Comparison of ENCODE assay signal across 8 mouse cellular contexts in genomic region chr17:55956591-55956990, GRCm38 (mm10). TPM values are rescaled to one million over a fixed set of nuclear protein-coding genes. Genes with fewer than 3 reads are reported as not detected.
DNase-seq lines count a peak whose midpoint lies in the region; ATAC-seq and TF ChIP-seq lines count a peak whose summit lies in the region.

No protein-coding gene starts in this region.

- H3K4me1 ChIP-seq in kidney, postnatal 0 days (replicated peaks; ENCODE audit: insufficient read depth, low read length): peaks cover 10% of the 10 kb centered on the region
- H3K4me1 ChIP-seq in embryonic facial prominence, embryonic 13.5 days: peaks cover 30% of the 10 kb centered on the region
- peaks cover 28% of the 10 kb centered on the region for H3K4me1 ChIP-seq in hindbrain, embryonic 14.5 days (replicated peaks; ENCODE audit: control insufficient read depth, insufficient read depth, low read length)
- H3K4me1 ChIP-seq in midbrain, embryonic 13.5 days (replicated peaks): peaks cover 37% of the 10 kb centered on the region

- 0 out of 2 replicates have a peak overlapping the region, but pooled peaks have one; percentile 14 for H3K9ac ChIP-seq in kidney, postnatal 0 days (ENCODE audit: low read depth, low read length)
- peak overlapping the region; percentile 66 for H3K9ac ChIP-seq in embryonic facial prominence, embryonic 13.5 days
- H3K9ac ChIP-seq in hindbrain, embryonic 14.5 days: peak overlapping the region; percentile 65
- H3K9ac ChIP-seq in midbrain, embryonic 13.5 days (replicated peaks): peak overlapping the region; percentile 67

- no peak for TF ChIP-seq CTCF in kidney, postnatal 0 days (IDR thresholded peaks at IDR 0.05; ENCODE audit: low read depth)

- H3K4me3 ChIP-seq in kidney, postnatal 0 days (replicated peaks; ENCODE audit: low read depth, low read length): peak overlapping the region; percentile 28; the same call in 1 of the 2 replicates
- peak overlapping the region; percentile 49 for H3K4me3 ChIP-seq in embryonic facial prominence, embryonic 13.5 days
- H3K4me3 ChIP-seq in hindbrain, embryonic 14.5 days (replicated peaks; ENCODE audit: low read length): peak overlapping the region; percentile 46
- peak overlapping the region; percentile 48 for H3K4me3 ChIP-seq in midbrain, embryonic 13.5 days (replicated peaks)

- H3K9me3 ChIP-seq in kidney, postnatal 0 days (replicated peaks; ENCODE audit: low read length): no peaks in the 10 kb centered on the region
- no peaks in the 10 kb centered on the region for H3K9me3 ChIP-seq in embryonic facial prominence, embryonic 13.5 days
- no peaks in the 10 kb centered on the region for H3K9me3 ChIP-seq in hindbrain, embryonic 14.5 days (ENCODE audit: control insufficient read depth, low read length)
- H3K9me3 ChIP-seq in midbrain, embryonic 13.5 days: no peaks in the 10 kb centered on the region

- H3K36me3 ChIP-seq in kidney, postnatal 0 days (ENCODE audit: insufficient read depth, low read length): no peaks in the 10 kb centered on the region
- peaks cover 9% of the 10 kb centered on the region for H3K36me3 ChIP-seq in embryonic facial prominence, embryonic 13.5 days
- no peaks in the 10 kb centered on the region; the same call in 1 of the 2 replicates for H3K36me3 ChIP-seq in hindbrain, embryonic 14.5 days (replicated peaks; ENCODE audit: control insufficient read depth, insufficient read depth)
- peaks cover 5% of the 10 kb centered on the region for H3K36me3 ChIP-seq in midbrain, embryonic 13.5 days

- no peak for DNase-seq in kidney, postnatal 0 days (ENCODE audit: low spot score)
- DNase-seq in kidney, adult 18-20 months: no peak
- no peak for DNase-seq in hindbrain, embryonic 14.5 days (ENCODE audit: low spot score)
- no peak for DNase-seq in right cerebral cortex, adult 18-20 months
- DNase-seq in adrenal gland, postnatal 36 days: no peak

- H3K4me2 ChIP-seq in kidney, postnatal 0 days (ENCODE audit: low read length): peak overlapping the region; percentile 66
- H3K4me2 ChIP-seq in embryonic facial prominence, embryonic 13.5 days: peak overlapping the region; percentile 82
- H3K4me2 ChIP-seq in hindbrain, embryonic 14.5 days (replicated peaks): peak overlapping the region; percentile 71
- H3K4me2 ChIP-seq in midbrain, embryonic 13.5 days (replicated peaks): peak overlapping the region; percentile 59

- H3K27ac ChIP-seq in kidney, postnatal 0 days: no peak overlapping the region
- no peak overlapping the region for H3K27ac ChIP-seq in embryonic facial prominence, embryonic 13.5 days
- H3K27ac ChIP-seq in hindbrain, embryonic 14.5 days: peak overlapping the region; percentile 75
- H3K27ac ChIP-seq in midbrain, embryonic 13.5 days: peak overlapping the region; percentile 57

- 39% methylated on average over 6 of the region's 6 CpGs for WGBS in kidney, postnatal 0 days
- WGBS in embryonic facial prominence, embryonic 13.5 days: 42% methylated on average over 6 of the region's 6 CpGs
- 37% methylated on average over 6 of the region's 6 CpGs for WGBS in hindbrain, embryonic 14.5 days
- 34% methylated on average over 6 of the region's 6 CpGs for WGBS in midbrain, embryonic 13.5 days

- H3K27me3 ChIP-seq in kidney, postnatal 0 days (ENCODE audit: insufficient read depth, low read length): no peaks in the 10 kb centered on the region
- H3K27me3 ChIP-seq in embryonic facial prominence, embryonic 13.5 days: peaks cover 22% of the 10 kb centered on the region
- H3K27me3 ChIP-seq in hindbrain, embryonic 14.5 days (ENCODE audit: control insufficient read depth, insufficient read depth, low read length): peaks cover 5% of the 10 kb centered on the region; the same call in 1 of the 2 replicates
- peaks cover 19% of the 10 kb centered on the region for H3K27me3 ChIP-seq in midbrain, embryonic 13.5 days

- no peak for ATAC-seq in kidney, postnatal 0 days (replicated peaks; ENCODE audit: low FRiP score, low read depth)
- no peak for ATAC-seq in embryonic facial prominence, embryonic 13.5 days (ENCODE audit: insufficient number of reproducible peaks, insufficient read depth, low FRiP score, low TSS enrichment, low read depth)
- no peak for ATAC-seq in hindbrain, embryonic 14.5 days (ENCODE audit: low FRiP score)
- ATAC-seq in midbrain, embryonic 13.5 days: no peak
- no peak for ATAC-seq in megakaryocyte progenitor cell, adult 5-6 weeks (replicated peaks; ENCODE audit: poor library complexity)

RNA-seq across cellular contexts. Expression of gene Yju2, which starts 2.3 kb away (rescaled TPM):
- 21.1 and 22.4 TPM in 2 replicates for polyA plus RNA-seq in kidney, postnatal 0 days (2015; fragmentation: Nextera tagmentation; extraction: Ambion mirVana)
- polyA plus RNA-seq in embryonic facial prominence, embryonic 13.5 days (2015; fragmentation: Nextera tagmentation; extraction: Ambion mirVana): 27.0 and 29.5 TPM in 2 replicates
- polyA plus RNA-seq in hindbrain, embryonic 14.5 days (2014; fragmentation: Nextera tagmentation; extraction: Ambion mirVana): 15.9 and 18.1 TPM in 2 replicates
- 27.9 and 28.2 TPM in 2 replicates for polyA plus RNA-seq in midbrain, embryonic 13.5 days (2015; fragmentation: Nextera tagmentation; extraction: Ambion mirVana)
- total RNA-seq in adrenal gland, postnatal 36 days (2021): 10 to 100 TPM; 13.1 to 15.8 TPM
- 7.4 and 11.0 TPM in 2 replicates for total RNA-seq in megakaryocyte progenitor cell, adult 5-6 weeks (2015)
- 21.8 and 23.3 TPM in 2 replicates for total RNA-seq in megakaryocyte progenitor cell, adult 5-6 weeks (2017)

RNA-seq across cellular contexts. Expression of gene Ebi3, which starts 4.2 kb away (rescaled TPM):
- polyA plus RNA-seq in kidney, postnatal 0 days (2015; fragmentation: Nextera tagmentation; extraction: Ambion mirVana): 1.6 and 1.8 TPM in 2 replicates
- polyA plus RNA-seq in embryonic facial prominence, embryonic 13.5 days (2015; fragmentation: Nextera tagmentation; extraction: Ambion mirVana): 1.3 and 1.9 TPM in 2 replicates
- 5.6 and 8.1 TPM in 2 replicates for polyA plus RNA-seq in hindbrain, embryonic 14.5 days (2014; fragmentation: Nextera tagmentation; extraction: Ambion mirVana)
- polyA plus RNA-seq in midbrain, embryonic 13.5 days (2015; fragmentation: Nextera tagmentation; extraction: Ambion mirVana): 4.7 and 5.1 TPM in 2 replicates
- total RNA-seq in adrenal gland, postnatal 36 days (2021): 1 to 10 TPM; 1.1 to 1.5 TPM
- 14.4 and 20.5 TPM in 2 replicates for total RNA-seq in megakaryocyte progenitor cell, adult 5-6 weeks (2015)
- 13.8 and 17.7 TPM in 2 replicates for total RNA-seq in megakaryocyte progenitor cell, adult 5-6 weeks (2017)

RNA-seq across cellular contexts. Expression of gene Zfp119b, which starts 7.3 kb away (rescaled TPM):
- polyA plus RNA-seq in kidney, postnatal 0 days (2015; fragmentation: Nextera tagmentation; extraction: Ambion mirVana): 8.1 and 10.6 TPM in 2 replicates
- polyA plus RNA-seq in embryonic facial prominence, embryonic 13.5 days (2015; fragmentation: Nextera tagmentation; extraction: Ambion mirVana): 5.8 and 7.2 TPM in 2 replicates
- polyA plus RNA-seq in hindbrain, embryonic 14.5 days (2014; fragmentation: Nextera tagmentation; extraction: Ambion mirVana): 9.4 and 10.5 TPM in 2 replicates
- 9.4 and 9.5 TPM in 2 replicates for polyA plus RNA-seq in midbrain, embryonic 13.5 days (2015; fragmentation: Nextera tagmentation; extraction: Ambion mirVana)
- 1 to 10 TPM; 3.3 to 4.0 TPM for total RNA-seq in adrenal gland, postnatal 36 days (2021)
- 3.8 and 5.5 TPM in 2 replicates for total RNA-seq in megakaryocyte progenitor cell, adult 5-6 weeks (2015)
- total RNA-seq in megakaryocyte progenitor cell, adult 5-6 weeks (2017): 4.8 and 5.2 TPM in 2 replicates

RNA-seq across cellular contexts. Expression of gene Shd, which starts 13.7 kb away (rescaled TPM):
- polyA plus RNA-seq in kidney, postnatal 0 days (2015; fragmentation: Nextera tagmentation; extraction: Ambion mirVana): 54.2 and 56.6 TPM in 2 replicates
- 35.2 and 35.5 TPM in 2 replicates for polyA plus RNA-seq in embryonic facial prominence, embryonic 13.5 days (2015; fragmentation: Nextera tagmentation; extraction: Ambion mirVana)
- 149 and 167 TPM in 2 replicates for polyA plus RNA-seq in hindbrain, embryonic 14.5 days (2014; fragmentation: Nextera tagmentation; extraction: Ambion mirVana)
- 181 and 184 TPM in 2 replicates for polyA plus RNA-seq in midbrain, embryonic 13.5 days (2015; fragmentation: Nextera tagmentation; extraction: Ambion mirVana)
- total RNA-seq in adrenal gland, postnatal 36 days (2021): under 1 TPM; 0.50 to 0.99 TPM
- 0.39 and 0.98 TPM in 2 replicates for total RNA-seq in megakaryocyte progenitor cell, adult 5-6 weeks (2015)
- total RNA-seq in megakaryocyte progenitor cell, adult 5-6 weeks (2017): not detected in 2 replicates

RNA-seq across cellular contexts. Expression of gene Fsd1, which starts 29.7 kb away (rescaled TPM):
- polyA plus RNA-seq in kidney, postnatal 0 days (2015; fragmentation: Nextera tagmentation; extraction: Ambion mirVana): 6.7 and 7.2 TPM in 2 replicates
- polyA plus RNA-seq in embryonic facial prominence, embryonic 13.5 days (2015; fragmentation: Nextera tagmentation; extraction: Ambion mirVana): 31.9 and 40.5 TPM in 2 replicates
- 167 and 175 TPM in 2 replicates for polyA plus RNA-seq in hindbrain, embryonic 14.5 days (2014; fragmentation: Nextera tagmentation; extraction: Ambion mirVana)
- polyA plus RNA-seq in midbrain, embryonic 13.5 days (2015; fragmentation: Nextera tagmentation; extraction: Ambion mirVana): 135 and 136 TPM in 2 replicates
- total RNA-seq in adrenal gland, postnatal 36 days (2021): 1 to 10 TPM; 1.1 to 1.3 TPM
- total RNA-seq in megakaryocyte progenitor cell, adult 5-6 weeks (2015): not detected in 2 replicates
- total RNA-seq in megakaryocyte progenitor cell, adult 5-6 weeks (2017): not detected in 2 replicates

Comparison
In these comparisons a context has a peak if more than half of its experiments do, and no peak if none do; other contexts are left out.
1. H3K27ac ChIP-seq: peak in hindbrain, embryonic 14.5 days (single experiment) and midbrain, embryonic 13.5 days (single experiment); none in kidney, postnatal 0 days (single experiment) and embryonic facial prominence, embryonic 13.5 days (single experiment).
2. H3K9ac ChIP-seq: peak in every context shown above with its lines; median percentile 67 in midbrain, embryonic 13.5 days; 66 in embryonic facial prominence, embryonic 13.5 days; 65 in hindbrain, embryonic 14.5 days; 14 in kidney, postnatal 0 days.
3. Peak in every context shown above with its lines, with median percentiles within 50 percentile points of each other: H3K4me2 ChIP-seq and H3K4me3 ChIP-seq.